In genomic region chr6:145810015-145810414, GRCm38 (mm10) we compare ENCODE assay signal across 13 mouse cellular contexts.
"Had no signal": no experiment of that assay in that cellular context is flagged by ENCODE, and none has a peak within 500 bp of the region (broad histone marks: within the 10 kb centered on the region; RNA-seq: fewer than 3 reads in every experiment).

No protein-coding gene starts in this region.

- H3K4me3 ChIP-seq: limb, embryonic 15.5 days; midbrain, embryonic 12.5 days; neural tube, embryonic 13.5 days had no signal

- H3K36me3 ChIP-seq: midbrain, embryonic 12.5 days; neural tube, embryonic 13.5 days had no signal

- H3K9ac ChIP-seq: limb, embryonic 15.5 days; midbrain, embryonic 12.5 days; neural tube, embryonic 13.5 days had no signal

- ATAC-seq: midbrain, embryonic 16.5 days had no signal

- DNase-seq: layer of hippocampus, adult 9-11 months; layer of hippocampus, postnatal 36 days; lung, adult 18-20 months; retina, postnatal 1 day; right cerebral cortex, postnatal 4 days; spleen, adult 18-20 months; thymus, adult 18-20 months; thymus, postnatal 14 days had no signal

- H3K27ac ChIP-seq: kidney, postnatal 0 days; limb, embryonic 15.5 days; midbrain, embryonic 12.5 days; neural tube, embryonic 13.5 days had no signal

- H3K9me3 ChIP-seq: limb, embryonic 15.5 days; midbrain, embryonic 12.5 days; neural tube, embryonic 13.5 days had no signal

- H3K27me3 ChIP-seq: limb, embryonic 15.5 days; midbrain, embryonic 12.5 days; neural tube, embryonic 13.5 days had no signal

- H3K4me2 ChIP-seq: limb, embryonic 15.5 days; midbrain, embryonic 12.5 days; neural tube, embryonic 13.5 days had no signal
